Mouse (Mus musculus) heart, embryonic 16.5 days (tissue): Measurements from ENCODE around the gene Gm47969. TPM values are rescaled to one million over a fixed set of nuclear protein-coding genes. Genes with fewer than 3 reads are reported as not detected.

Experiments
- polyA plus RNA-seq: library from polyadenylated mRNA; unstranded; fragments of >200 nt; fragmentation: Nextera tagmentation; extraction: Ambion mirVana; gene quantifications from 2 replicates; pipeline ENCODE4 v1.2.1, GENCODE M21; 2015

Gene Gm47969
- polyA plus RNA-seq, 1 experiment from 2014 or later: not detected

Other genes starting within 250 kb of the Gm47969 start
- 30.0 and 30.4 TPM in 2 replicates for gene Agfg1, start 205.4 kb upstream of the Gm47969 start, polyA plus RNA-seq
- gene A030005L19Rik, start 131.6 kb upstream of the Gm47969 start, polyA plus RNA-seq: not detected in 2 replicates
- gene A030014E15Rik, start 120.0 kb upstream of the Gm47969 start, polyA plus RNA-seq: not detected in 2 replicates
- gene Gm6217, start 113.5 kb upstream of the Gm47969 start, polyA plus RNA-seq: not detected in 2 replicates
- gene A030003K21Rik, start 101.5 kb upstream of the Gm47969 start, polyA plus RNA-seq: not detected in 2 replicates
- gene Gm7544, start 88.9 kb upstream of the Gm47969 start, polyA plus RNA-seq: not detected in 2 replicates
- gene Gm47955, start 84.6 kb upstream of the Gm47969 start, polyA plus RNA-seq: not detected in 2 replicates
- not detected in 2 replicates for gene Gm47959, start 44.4 kb upstream of the Gm47969 start, polyA plus RNA-seq
- 2.0 and 2.2 TPM in 2 replicates for gene Slc19a3, start 6.5 kb upstream of the Gm47969 start, polyA plus RNA-seq
- gene Krtap28-10, start 2.5 kb upstream of the Gm47969 start, polyA plus RNA-seq: not detected in 2 replicates
- not detected in 2 replicates for gene A030005K14Rik, start 14.4 kb downstream of the Gm47969 start, polyA plus RNA-seq
- gene Krtap28-13, start 16.0 kb downstream of the Gm47969 start, polyA plus RNA-seq: not detected in 2 replicates
- not detected in 2 replicates for gene Ccl20, start 71.8 kb downstream of the Gm47969 start, polyA plus RNA-seq
- gene Daw1, start 114.8 kb downstream of the Gm47969 start, polyA plus RNA-seq: 0.25 and 0.41 TPM in 2 replicates